Mouse (Mus musculus) brown adipose tissue, adult 24 weeks (tissue): ENCODE data around the gene Ccdc155. TPM values are rescaled to one million over a fixed set of nuclear protein-coding genes. Genes with fewer than 3 reads are reported as not detected.

ENCODE experiments used
- H3K27ac ChIP-seq: fragments of 200-500 bp; replicated peaks from 2 replicates; pipeline ENCODE4 v1.5.1; 2012; ENCODE audit warnings: low read depth, mild to moderate bottlenecking, low read length
- H3K4me1 ChIP-seq: fragments of 200-500 bp; 2 replicates; pipeline ENCODE4 v1.6.1; 2012; ENCODE audit warnings: low read length, mixed read lengths; ENCODE audit not compliant: control insufficient read depth, insufficient read depth, insufficient read length
- H3K4me3 ChIP-seq: fragments of 200-500 bp; 2 replicates; pipeline ENCODE4 v1.5.1; 2012; ENCODE audit warnings: low read depth, mild to moderate bottlenecking, low read length, moderate library complexity; ENCODE audit not compliant: insufficient read depth
- polyA plus RNA-seq: library from polyadenylated mRNA; stranded (reverse); fragments of >200 nt; gene quantifications from 2 replicates; pipeline ENCODE4 v1.2.4, GENCODE M21; 2012; ENCODE audit not compliant: missing spikeins, insufficient read depth, insufficient read length

Ccdc155 gene
- polyA plus RNA-seq, 1 experiment: not detected

DNA sequence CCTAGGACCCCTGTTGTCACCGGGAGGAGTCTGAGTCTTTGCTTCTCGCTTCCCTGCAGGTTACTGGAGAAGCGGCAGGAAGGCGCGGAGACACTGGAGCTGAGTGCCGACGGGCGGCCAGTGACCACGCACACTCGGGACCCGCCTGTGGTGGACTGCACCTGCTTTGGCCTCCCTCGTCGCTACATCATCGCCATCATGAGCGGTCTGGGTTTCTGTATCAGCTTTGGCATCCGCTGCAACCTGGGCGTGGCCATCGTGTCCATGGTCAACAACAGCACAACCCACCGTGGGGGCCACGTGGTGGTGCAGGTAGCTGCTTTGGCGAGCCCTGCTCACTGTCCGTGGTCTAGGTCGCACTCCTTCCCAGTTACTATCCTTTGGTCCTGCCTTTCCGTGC, 36.0 kb downstream of the Ccdc155 start:
- Histone ChIP-seq H3K27ac (no peak overlapping the region), H3K4me1 (no peaks in the 10 kb centered on the region; the same call in 1 of the 2 replicates), H3K4me3 (no peak overlapping the region)

DNA sequence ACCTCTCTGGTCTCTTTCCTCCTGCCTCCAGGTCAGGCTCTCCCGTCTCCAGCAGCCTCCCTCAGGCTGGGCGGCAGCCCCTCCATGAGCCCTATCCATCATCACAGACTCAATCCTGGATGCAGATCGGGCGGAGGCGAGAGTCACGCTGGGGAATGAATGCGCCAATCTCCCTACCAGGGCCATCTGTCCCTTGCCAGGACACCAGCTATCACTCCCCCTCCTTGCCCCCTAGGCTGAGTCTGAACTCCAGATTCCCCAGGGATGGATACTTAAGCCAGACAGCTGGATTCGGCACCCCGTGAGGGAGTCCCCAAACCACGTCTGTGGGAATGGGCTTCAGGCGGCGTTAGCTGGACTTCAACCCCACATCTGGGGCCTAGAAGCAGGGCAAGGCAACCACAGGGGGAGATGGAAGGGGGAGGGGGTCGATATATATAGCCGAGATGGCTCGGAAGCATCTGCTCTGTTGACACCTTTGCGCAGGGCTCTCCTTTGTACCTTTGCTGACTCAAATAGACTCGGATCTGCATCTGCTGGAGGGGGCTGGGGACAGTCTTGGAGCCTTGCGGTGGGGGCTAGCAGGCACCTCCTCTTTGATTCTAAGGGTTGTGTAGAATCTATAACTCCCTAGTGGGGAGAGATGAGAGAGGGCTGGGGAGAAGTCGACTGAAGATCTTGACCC, 36.8 kb downstream of the Ccdc155 start:
- H3K4me3 ChIP-seq: no peak overlapping the region
- H3K27ac ChIP-seq: no peak overlapping the region
- H3K4me1 ChIP-seq: no peaks in the 10 kb centered on the region; the same call in 1 of the 2 replicates

DNA sequence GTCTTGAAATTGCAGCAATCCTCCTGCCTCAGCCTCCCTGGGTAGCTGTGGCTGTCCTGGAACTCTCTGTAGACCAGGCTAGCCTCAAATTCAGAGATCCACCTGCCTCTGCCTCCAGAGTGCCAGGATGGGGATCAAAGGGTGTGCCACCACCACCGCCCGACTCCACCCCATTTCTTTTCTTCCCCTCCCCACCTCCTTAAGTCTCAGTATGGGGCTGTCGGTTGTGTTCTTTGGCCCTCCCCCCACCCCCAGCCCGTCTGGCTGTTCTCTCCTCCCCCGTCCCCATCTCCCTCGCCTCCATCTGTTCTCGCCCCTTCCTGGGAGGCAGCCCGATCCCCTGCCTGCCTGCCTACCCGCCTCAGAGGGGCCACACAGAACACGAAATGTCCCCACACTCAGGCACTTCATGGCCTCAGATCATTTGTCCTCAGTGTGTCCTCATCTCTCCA, 37.7 kb downstream of the Ccdc155 start:
- Histone ChIP-seq H3K4me1 (no peaks in the 10 kb centered on the region; the same call in 1 of the 2 replicates), H3K27ac (no peak overlapping the region), H3K4me3 (no peak overlapping the region)

DNA sequence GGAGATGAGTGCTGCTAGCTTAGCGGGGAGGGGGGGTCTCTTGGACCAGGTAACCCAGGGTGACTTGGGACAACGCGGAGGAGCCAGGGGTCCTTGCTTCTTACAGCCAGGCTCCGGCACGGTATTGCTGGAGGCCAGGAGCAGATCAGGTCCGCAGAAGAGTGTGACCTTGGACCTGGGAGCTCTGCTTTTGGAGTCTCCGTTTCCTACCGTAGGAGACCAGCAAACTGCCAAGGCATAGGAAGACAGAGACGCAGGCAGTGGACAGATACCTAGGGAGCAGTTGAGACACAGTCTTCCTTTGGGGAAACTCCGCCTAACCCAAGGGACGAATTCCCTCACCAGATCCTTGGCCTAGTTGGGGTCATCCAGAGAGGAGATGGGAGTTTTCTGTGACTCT, 39.0 kb downstream of the Ccdc155 start:
- Histone ChIP-seq H3K4me3 (no peak overlapping the region), H3K4me1 (no peaks in the 10 kb centered on the region; the same call in 1 of the 2 replicates), H3K27ac (no peak overlapping the region)

DNA sequence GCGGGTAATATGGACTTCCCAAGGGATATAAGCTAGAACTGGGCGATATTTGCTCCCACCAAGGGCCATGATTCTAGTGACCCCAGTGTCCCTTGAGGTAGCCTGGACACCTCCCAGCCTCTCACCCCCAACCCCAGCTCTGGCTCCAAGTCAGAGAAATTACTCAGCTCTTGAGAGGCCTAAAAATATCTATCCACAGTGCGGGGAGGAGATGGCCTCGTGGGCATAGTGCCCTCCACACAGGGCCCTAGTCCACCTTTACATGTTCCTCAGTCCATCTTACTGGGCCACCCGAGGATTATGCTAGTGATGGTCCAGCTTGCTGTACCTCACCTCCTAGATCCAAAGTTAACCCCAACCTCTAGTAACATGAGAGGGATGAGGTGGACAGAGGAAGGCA, 39.9 kb downstream of the Ccdc155 start:
- no peak overlapping the region for H3K4me3 ChIP-seq
- no peak overlapping the region for H3K27ac ChIP-seq
- no peaks in the 10 kb centered on the region; the same call in 1 of the 2 replicates for H3K4me1 ChIP-seq

DNA sequence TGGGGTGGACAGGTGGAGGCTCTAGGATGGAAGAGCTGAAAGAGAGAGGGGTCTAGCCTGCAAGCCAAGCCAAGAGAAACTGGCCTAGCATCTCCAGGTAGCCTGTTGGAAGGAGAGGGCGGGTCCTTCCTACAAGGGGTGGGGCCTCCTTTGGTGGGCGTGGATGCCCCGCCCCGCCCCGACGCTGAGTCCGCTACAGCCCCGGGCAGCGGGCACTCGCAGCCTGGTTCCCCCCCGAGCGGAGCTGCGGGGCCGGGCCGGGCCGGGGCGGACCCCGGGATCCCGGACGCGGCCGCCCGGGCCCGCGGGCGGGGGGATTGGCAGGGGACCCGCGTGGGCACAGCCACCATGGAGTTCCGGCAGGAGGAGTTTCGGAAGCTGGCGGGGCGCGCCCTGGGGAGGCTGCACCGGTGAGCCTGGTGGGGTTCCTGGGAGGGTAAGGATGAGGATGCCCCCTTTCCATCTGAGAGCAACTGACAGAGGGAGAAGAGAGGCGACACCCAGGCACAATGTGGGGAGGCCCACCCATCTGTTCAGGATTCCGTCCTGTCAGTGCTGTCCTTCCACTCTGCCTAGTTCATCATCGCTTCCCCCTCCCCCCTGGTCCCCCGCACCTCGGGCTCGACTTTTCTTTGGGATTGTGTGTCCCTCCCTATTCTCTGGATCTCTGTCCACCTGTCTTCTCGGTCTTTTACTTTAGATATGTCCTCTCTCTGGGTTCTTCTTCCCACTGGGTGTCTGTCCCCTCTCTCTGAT, 40.8 kb downstream of the Ccdc155 start, which contains the start of gene Slc17a7:
Gene Slc17a7 (plus strand): TSS at position 215 of the 756 bp plus-strand sequence.
- H3K27ac ChIP-seq: no peak within 1 kb of the TSS
- H3K4me1 ChIP-seq: no peaks in the 10 kb centered on the region; the same call in 1 of the 2 replicates
- H3K4me3 ChIP-seq: no peak within 1 kb of the TSS

DNA sequence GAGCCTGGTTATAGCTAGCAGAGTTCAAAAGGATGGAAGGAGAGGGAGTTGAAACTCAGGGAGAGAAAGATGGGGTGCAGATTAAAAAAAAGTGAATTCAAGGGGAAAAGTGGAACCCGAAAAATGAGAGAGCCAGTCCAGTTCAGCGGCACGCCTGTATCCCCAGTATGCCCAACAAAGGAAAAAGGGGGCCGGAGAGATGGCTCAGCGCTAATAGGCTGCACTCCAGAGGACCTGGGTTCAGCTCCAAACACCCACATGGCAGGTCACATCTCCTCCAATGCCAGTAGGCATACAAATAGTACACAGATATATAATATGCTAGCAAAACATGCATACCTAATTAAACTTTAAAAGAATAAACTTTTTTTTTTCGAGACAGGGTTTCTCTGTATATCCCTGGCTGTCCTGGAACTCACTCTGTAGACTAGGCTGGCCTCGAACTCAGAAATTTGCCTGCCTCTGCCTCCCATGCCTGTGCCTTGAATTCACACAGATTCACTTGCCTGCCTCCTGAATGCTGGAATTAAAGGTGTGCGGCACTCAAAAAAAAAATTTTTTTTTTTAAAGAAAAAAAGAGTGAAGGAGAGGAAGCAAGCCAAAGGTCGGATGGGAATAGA, 41.6 kb downstream of the Ccdc155 start:
- no peak overlapping the region for H3K27ac ChIP-seq

DNA sequence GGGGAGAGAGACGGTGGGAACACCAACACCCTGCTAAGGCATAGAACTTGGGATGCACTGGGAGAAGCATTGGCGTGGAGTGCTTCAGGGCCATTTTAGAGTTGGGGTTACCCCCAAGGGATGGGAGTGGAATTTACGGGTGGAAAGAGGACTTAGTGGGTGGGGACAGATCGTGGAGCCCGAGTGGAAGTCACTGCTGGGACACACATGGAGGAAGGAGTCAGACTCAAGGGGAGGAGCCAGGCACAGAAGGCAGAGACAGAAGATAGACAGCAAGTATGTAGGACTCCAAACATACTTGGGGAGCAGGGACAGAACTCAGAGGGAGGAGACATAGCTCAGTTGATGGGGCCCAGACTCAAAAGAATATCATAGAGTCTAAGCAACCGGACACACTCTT, 42.1 kb downstream of the Ccdc155 start:
- no peak overlapping the region for H3K4me3 ChIP-seq
- H3K27ac ChIP-seq: no peak overlapping the region
- no peaks in the 10 kb centered on the region for H3K4me1 ChIP-seq

More for the DNA sequence above, 41.6 kb downstream of the Ccdc155 start:
- H3K4me1 ChIP-seq: no peaks in the 10 kb centered on the region
- no peak overlapping the region for H3K4me3 ChIP-seq

DNA sequence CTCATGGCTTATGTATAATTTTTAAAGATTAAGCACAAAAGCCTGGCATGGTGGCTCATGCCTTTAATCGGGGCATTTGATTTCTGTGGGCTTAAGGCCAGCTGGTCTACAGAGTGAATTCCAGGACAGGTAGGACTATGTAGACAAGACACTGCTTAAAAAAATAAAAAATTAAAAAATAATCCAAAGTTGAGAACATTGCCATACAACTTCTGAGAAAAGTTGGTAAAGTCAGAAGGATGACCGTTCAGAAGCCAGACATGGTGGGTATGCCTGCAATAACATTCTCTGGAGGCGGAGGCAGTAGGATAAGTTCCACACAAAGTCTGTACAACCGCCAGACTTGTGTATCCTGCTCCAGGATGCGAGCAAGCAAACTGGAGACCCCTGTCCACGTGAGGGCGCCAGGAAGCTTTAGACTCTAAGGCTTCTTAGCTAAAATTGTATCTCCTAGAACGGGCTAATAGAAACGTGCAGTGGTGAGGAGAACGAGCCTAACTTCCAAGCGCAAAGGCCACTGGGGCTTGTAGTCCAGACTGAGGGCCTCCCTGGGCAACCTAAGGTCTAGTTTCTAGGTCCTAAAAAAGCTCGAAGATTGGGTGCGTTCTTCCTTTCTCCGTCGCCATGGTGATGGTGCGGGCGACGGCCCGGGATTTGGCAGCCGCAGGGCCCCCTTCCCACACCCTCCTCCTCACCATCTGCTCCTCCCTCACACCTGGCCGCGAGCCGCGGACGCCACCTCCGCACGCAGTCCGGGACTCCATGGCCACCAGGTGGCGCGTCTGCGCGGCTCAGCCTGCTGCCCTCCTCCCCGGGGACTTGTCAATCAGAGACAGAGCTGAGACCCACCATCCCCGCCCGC, 42.8 kb downstream of the Ccdc155 start:
- Histone ChIP-seq H3K4me3 (peak overlapping the region; percentile 46), H3K4me1 (no peaks in the 10 kb centered on the region), H3K27ac (no peak overlapping the region)

DNA sequence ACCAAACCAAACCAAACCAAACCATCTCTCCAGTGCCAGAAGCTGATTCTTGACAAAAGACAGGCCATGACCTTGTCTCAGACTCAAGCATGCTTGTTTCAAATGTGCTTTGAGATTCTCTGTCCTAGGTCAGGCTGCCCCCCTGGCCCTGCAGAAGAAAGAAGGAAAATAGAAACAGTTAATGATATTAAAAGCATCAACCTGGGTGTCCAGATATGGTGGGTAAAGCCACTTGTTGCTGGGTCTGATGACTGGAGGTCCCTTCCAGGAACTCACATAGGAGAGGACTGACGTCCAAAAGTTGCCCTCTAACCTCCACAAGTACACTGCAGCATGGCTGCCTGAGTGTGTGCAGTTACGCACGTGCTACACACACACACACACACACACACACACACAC, 43.8 kb downstream of the Ccdc155 start:
- no peak overlapping the region for H3K4me3 ChIP-seq
- no peak overlapping the region for H3K27ac ChIP-seq
- H3K4me1 ChIP-seq: no peaks in the 10 kb centered on the region

DNA sequence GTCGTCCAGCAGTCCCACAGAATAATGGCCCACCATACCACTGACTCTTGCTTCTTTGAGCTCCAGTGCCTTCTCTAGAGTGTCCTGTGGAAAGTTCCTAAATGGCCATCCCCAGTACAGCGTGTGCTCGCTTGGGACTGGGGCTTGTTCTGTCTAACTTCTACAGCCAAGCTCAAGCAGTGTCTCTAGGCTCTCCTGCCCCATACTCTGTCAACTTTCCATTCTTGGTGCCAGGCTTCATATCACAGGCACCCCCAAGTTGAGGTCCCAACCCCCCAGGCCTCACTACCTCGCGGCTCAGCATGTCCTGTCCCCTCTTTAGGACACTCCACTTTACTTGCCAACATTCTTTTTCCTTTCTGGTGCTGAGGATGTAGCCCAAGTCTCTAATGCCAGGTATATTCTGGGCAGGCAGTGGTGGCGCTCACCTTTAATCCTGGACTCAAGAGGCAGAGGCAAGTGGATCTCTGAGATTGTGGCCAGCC, 44.3 kb downstream of the Ccdc155 start:
- Histone ChIP-seq H3K4me3 (no peak overlapping the region), H3K4me1 (no peaks in the 10 kb centered on the region), H3K27ac (no peak overlapping the region)

DNA sequence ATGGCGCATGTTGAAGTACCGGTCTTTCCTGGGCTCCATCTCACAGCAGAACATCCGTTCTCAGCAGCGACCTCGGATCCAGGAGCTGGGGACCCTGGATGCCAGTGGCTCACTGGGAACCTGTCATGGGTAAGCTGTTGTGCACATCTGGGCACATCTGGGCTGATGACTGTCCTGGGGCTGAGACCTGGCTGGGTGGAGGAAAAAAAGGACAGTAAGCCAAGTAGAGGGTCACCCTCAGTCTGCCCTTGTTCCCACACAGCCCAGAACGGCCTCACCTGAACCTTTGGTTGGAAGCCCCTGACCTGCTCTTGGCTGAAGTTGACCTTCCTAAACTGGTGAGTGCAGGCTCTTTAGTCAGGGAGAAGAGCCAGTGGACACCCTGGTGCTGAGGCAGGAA, 45.7 kb downstream of the Ccdc155 start:
- no peak overlapping the region for H3K4me3 ChIP-seq
- no peak overlapping the region for H3K27ac ChIP-seq
- H3K4me1 ChIP-seq: no peaks in the 10 kb centered on the region

DNA sequence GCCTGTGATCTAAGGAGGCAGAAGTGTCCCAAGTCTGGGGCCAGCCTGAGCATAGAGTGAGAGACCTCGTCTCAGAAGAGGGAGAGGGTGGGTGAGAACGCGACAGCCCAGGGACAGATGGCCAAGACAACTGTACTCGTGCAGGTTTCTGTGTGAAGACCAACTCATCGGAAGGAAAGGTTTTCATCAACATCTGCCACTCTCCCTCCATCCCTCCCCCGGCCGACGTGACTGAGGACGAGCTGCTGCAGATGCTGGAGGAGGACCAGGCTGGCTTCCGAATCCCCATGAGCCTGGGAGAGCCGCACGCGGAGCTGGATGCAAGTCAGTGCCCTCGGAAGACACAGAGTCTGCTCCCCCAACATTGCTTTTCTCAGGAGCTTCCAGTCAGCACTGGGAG, 47.2 kb downstream of the Ccdc155 start:
- Histone ChIP-seq H3K27ac (no peak overlapping the region), H3K4me3 (no peak overlapping the region), H3K4me1 (no peaks in the 10 kb centered on the region)

DNA sequence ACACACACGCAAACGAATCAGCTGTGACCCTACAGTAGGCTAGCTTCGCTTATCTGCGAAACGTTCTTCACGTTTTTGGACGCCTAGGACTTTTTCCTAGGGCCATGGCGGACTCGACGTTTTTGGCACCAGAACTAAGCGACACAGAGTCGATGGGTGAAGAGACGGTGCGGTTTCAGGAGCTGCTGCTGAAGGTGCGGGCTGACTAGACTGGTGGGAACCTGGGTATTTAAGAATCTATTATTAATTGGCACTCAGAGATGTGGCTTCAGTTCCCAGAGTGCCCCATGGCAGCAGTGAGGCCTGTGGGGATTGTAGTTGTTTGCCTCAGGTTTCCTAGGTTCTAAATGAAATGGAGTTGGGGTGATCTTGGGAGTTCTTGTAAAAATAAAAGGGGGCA, 48.5 kb downstream of the Ccdc155 start:
- H3K4me3 ChIP-seq: no peak overlapping the region
- H3K4me1 ChIP-seq: no peaks in the 10 kb centered on the region
- no peak overlapping the region for H3K27ac ChIP-seq
